In genomic region chr9:8003301-8004271, GRCm38 (mm10) we compare ENCODE assay signal across 8 mouse cellular contexts. TPM values are rescaled to one million over a fixed set of nuclear protein-coding genes. Genes with fewer than 3 reads are reported as not detected.
A peak's percentile ranks its signal among the peaks of the same experiment; 100 is the strongest.
DNase-seq lines count a peak whose midpoint lies in the region; ATAC-seq and TF ChIP-seq lines count a peak whose summit lies in the region.

No protein-coding gene starts in this region.

- TF ChIP-seq EP300 in ES-Bruce4 (IDR thresholded peaks at IDR 0.05; ENCODE audit: insufficient read depth, low read depth, low read length) = no peak
- TF ChIP-seq EP300 in heart, postnatal 0 days (IDR thresholded peaks at IDR 0.05; ENCODE audit: low read depth) = no peak

- peak overlapping the region; percentile 96 for H3K9ac ChIP-seq in ES-Bruce4 (ENCODE audit: low read depth, poor library complexity, severe bottlenecking)
- H3K9ac ChIP-seq in forebrain, embryonic 13.5 days = peak overlapping the region; percentile 79
- H3K9ac ChIP-seq in heart, postnatal 0 days (replicated peaks; ENCODE audit: low read depth, low read length) = peak overlapping the region; percentile 96

- under 1% methylated on average over 73 of the region's 82 CpGs for WGBS in forebrain, embryonic 13.5 days
- under 1% methylated on average over 69 of the region's 82 CpGs for WGBS in heart, postnatal 0 days

- peak; percentile 66 for ATAC-seq in forebrain, embryonic 13.5 days
- ATAC-seq in heart, postnatal 0 days (ENCODE audit: insufficient read depth, low read depth) = peak; percentile 47

- TF ChIP-seq POLR2A in ES-Bruce4 (IDR thresholded peaks at IDR 0.05; ENCODE audit: insufficient read depth, low read length) = no peak

- no peaks in the 10 kb centered on the region for H3K4me1 ChIP-seq in ES-Bruce4 (ENCODE audit: control insufficient read depth, insufficient read depth, low read length)
- no peaks in the 10 kb centered on the region for H3K4me1 ChIP-seq in brown adipose tissue, adult 24 weeks (ENCODE audit: control insufficient read depth, insufficient read depth, insufficient read length, low read length)
- H3K4me1 ChIP-seq in forebrain, embryonic 13.5 days = peaks cover 40% of the 10 kb centered on the region
- H3K4me1 ChIP-seq in heart, postnatal 0 days (ENCODE audit: control insufficient read depth, insufficient read depth) = peaks cover 3% of the 10 kb centered on the region; the same call in 1 of the 2 replicates

- H3K27ac ChIP-seq in ES-Bruce4 (ENCODE audit: insufficient read depth, low read length) = peak overlapping the region; percentile 58
- peak overlapping the region; percentile 76 for H3K27ac ChIP-seq in brown adipose tissue, adult 24 weeks (replicated peaks; ENCODE audit: low read depth, low read length)
- H3K27ac ChIP-seq in forebrain, embryonic 13.5 days = peak overlapping the region; percentile 88
- peak overlapping the region; percentile 97 for H3K27ac ChIP-seq in heart, postnatal 0 days (ENCODE audit: low read depth)

- peaks cover 18% of the 10 kb centered on the region for H3K36me3 ChIP-seq in ES-Bruce4 (ENCODE audit: control insufficient read depth, insufficient read depth, low read length, poor library complexity, severe bottlenecking)
- 0 out of 2 replicates have a peak, but pooled peaks cover 5% of the 10 kb centered on the region for H3K36me3 ChIP-seq in forebrain, embryonic 13.5 days (ENCODE audit: poor library complexity, severe bottlenecking)
- peaks cover 20% of the 10 kb centered on the region for H3K36me3 ChIP-seq in heart, postnatal 0 days (replicated peaks; ENCODE audit: control insufficient read depth, insufficient read depth, low read length)

- H3K4me2 ChIP-seq in forebrain, embryonic 13.5 days = peak overlapping the region; percentile 85
- H3K4me2 ChIP-seq in heart, postnatal 0 days (ENCODE audit: low read depth, low read length) = peak overlapping the region; percentile 76

- H3K4me3 ChIP-seq in ES-Bruce4 (ENCODE audit: low read depth, low read length) = peak overlapping the region; percentile 85
- peak overlapping the region; percentile 89 for H3K4me3 ChIP-seq in brown adipose tissue, adult 24 weeks (ENCODE audit: insufficient read depth, low read depth, low read length)
- peak overlapping the region; percentile 74 for H3K4me3 ChIP-seq in forebrain, embryonic 13.5 days
- peak overlapping the region; percentile 82 for H3K4me3 ChIP-seq in heart, postnatal 0 days (ENCODE audit: low read depth, low read length)

- H3K27me3 ChIP-seq in ES-Bruce4 (ENCODE audit: control insufficient read depth, insufficient read depth, low read length, poor library complexity, severe bottlenecking) = no peaks in the 10 kb centered on the region
- H3K27me3 ChIP-seq in forebrain, embryonic 13.5 days = no peaks in the 10 kb centered on the region
- no peaks in the 10 kb centered on the region for H3K27me3 ChIP-seq in heart, postnatal 0 days (ENCODE audit: control insufficient read depth, insufficient read depth, low read length)

- no peaks in the 10 kb centered on the region for H3K9me3 ChIP-seq in ES-Bruce4 (replicated peaks; ENCODE audit: control insufficient read depth, insufficient read depth, low read length, poor library complexity, severe bottlenecking)
- no peaks in the 10 kb centered on the region for H3K9me3 ChIP-seq in forebrain, embryonic 13.5 days (replicated peaks)
- no peaks in the 10 kb centered on the region for H3K9me3 ChIP-seq in heart, postnatal 0 days (replicated peaks; ENCODE audit: control insufficient read depth, low read length)

- peak; percentile 77 for DNase-seq in heart, postnatal 0 days (ENCODE audit: low spot score)
- DNase-seq in kidney, postnatal 36 days = peak; percentile 67 to 84
- DNase-seq in lung, adult 18-20 months = peak; percentile 66 to 69
- peak; percentile 37 for DNase-seq in ovary, postnatal 10 days (ENCODE audit: low spot score)
- DNase-seq in urinary bladder, postnatal 36 days (ENCODE audit: low spot score in 2 of 2) = peak; percentile 68 to 73

- TF ChIP-seq CTCF in ES-Bruce4 (IDR thresholded peaks at IDR 0.05; ENCODE audit: low read depth, low read length) = no peak
- TF ChIP-seq CTCF in heart, postnatal 0 days (IDR thresholded peaks at IDR 0.05; ENCODE audit: low read depth) = no peak

RNA-seq across cellular contexts. Expression of gene Yap1, which starts 0.8 kb away (rescaled TPM):
- polyA plus RNA-seq in ES-Bruce4 (2011; ENCODE audit: insufficient read depth, insufficient read length, low read depth, missing spikeins) = 131 and 135 TPM in 2 replicates
- polyA plus RNA-seq in brown adipose tissue, adult 24 weeks (2012; ENCODE audit: insufficient read depth, insufficient read length, missing spikeins) = 25.6 and 60.3 TPM in 2 replicates
- 13.8 and 15.6 TPM in 2 replicates for polyA plus RNA-seq in forebrain, embryonic 13.5 days (2015; fragmentation: Nextera tagmentation; extraction: Ambion mirVana)
- 50.6 and 64.9 TPM in 2 replicates for total RNA-seq in heart, postnatal 0 days (2014; rRNA removed; ENCODE audit: low replicate concordance)
- polyA plus RNA-seq in heart, postnatal 0 days (2015; fragmentation: Nextera tagmentation; extraction: Ambion mirVana) = 12.8 and 12.9 TPM in 2 replicates

RNA-seq across cellular contexts. Expression of gene Cfap300, which starts 39.0 kb away (rescaled TPM):
- polyA plus RNA-seq in ES-Bruce4 (2011; ENCODE audit: insufficient read depth, insufficient read length, low read depth, missing spikeins) = 9.6 and 12.8 TPM in 2 replicates
- polyA plus RNA-seq in brown adipose tissue, adult 24 weeks (2012; ENCODE audit: insufficient read depth, insufficient read length, missing spikeins) = 1.9 and 2.1 TPM in 2 replicates
- polyA plus RNA-seq in forebrain, embryonic 13.5 days (2015; fragmentation: Nextera tagmentation; extraction: Ambion mirVana) = 16.5 and 16.6 TPM in 2 replicates
- 2.7 and 6.4 TPM in 2 replicates for total RNA-seq in heart, postnatal 0 days (2014; rRNA removed; ENCODE audit: low replicate concordance)
- 3.0 TPM in 2 replicates for polyA plus RNA-seq in heart, postnatal 0 days (2015; fragmentation: Nextera tagmentation; extraction: Ambion mirVana)

Comparison
In these comparisons a context has a peak if more than half of its experiments do, and no peak if none do; other contexts are left out.
1. Peak in every context shown above with its lines: DNase-seq, ATAC-seq, H3K4me3 ChIP-seq and H3K27ac ChIP-seq.